Mouse (Mus musculus) MEL (cell line): ENCODE data around the gene Dlk2. TPM values are rescaled to one million over a fixed set of nuclear protein-coding genes. Genes with fewer than 3 reads are reported as not detected.

Source experiments
- DNase-seq: peaks from one replicate; pipeline ENCODE4 v3.0.0; 2011; ENCODE audit warnings: low read depth, low spot score
- H3K27ac ChIP-seq: 2 replicates; pipeline ENCODE4 v1.5.1; 2012; ENCODE audit warnings: low read depth, mild to moderate bottlenecking, control low read depth, low read length, moderate library complexity; ENCODE audit not compliant: control insufficient read depth
- H3K27me3 ChIP-seq, 2 experiments: fragments of 150-350 bp in 1 of 2; sonication (generic) in 1 of 2; 2 replicates each; pipeline ENCODE4 v1.6.1; 2012; ENCODE audit warnings: low read length in 2 of 2, mild to moderate bottlenecking in 2 of 2, improper control_type of control experiment in 1 of 2, moderate library complexity in 1 of 2; ENCODE audit not compliant: insufficient read depth in 2 of 2, control insufficient read depth in 1 of 2
- H3K36me3 ChIP-seq, 2 experiments: 2 replicates each; pipeline ENCODE4 v1.6.1; 2012 to 2014; ENCODE audit warnings: low read length in 2 of 2, improper control_type of control experiment in 1 of 2, inconsistent platforms in 1 of 2, mild to moderate bottlenecking in 1 of 2; ENCODE audit not compliant: insufficient read depth in 2 of 2, control insufficient read depth in 1 of 2
- H3K4me1 ChIP-seq, 2 experiments: fragments of 150-350 bp in 1 of 2; sonication (generic) in 1 of 2; 2 replicates each; pipeline ENCODE4 v1.6.1; 2012; ENCODE audit warnings: low read length in 2 of 2, improper control_type of control experiment in 1 of 2, mild to moderate bottlenecking in 1 of 2; ENCODE audit not compliant: insufficient read depth in 2 of 2, control insufficient read depth in 1 of 2
- H3K4me3 ChIP-seq, 2 experiments: fragments of 150-350 bp in 1 of 2; sonication (generic) in 1 of 2; 2 replicates each; pipeline ENCODE4 v1.5.1; 2012; ENCODE audit warnings: low read depth in 2 of 2, low read length in 2 of 2, mild to moderate bottlenecking in 2 of 2, moderate library complexity in 2 of 2, control low read depth in 1 of 2, improper control_type of control experiment in 1 of 2; ENCODE audit not compliant: control insufficient read depth in 1 of 2, insufficient read depth in 1 of 2
- H3K79me2 ChIP-seq: 2 replicates; pipeline ENCODE4 v1.6.1; 2012; ENCODE audit warnings: mild to moderate bottlenecking, low read length, moderate library complexity; ENCODE audit not compliant: control insufficient read depth, poor library complexity, insufficient read depth
- H3K9ac ChIP-seq: 2 replicates; pipeline ENCODE4 v1.6.1; 2012; ENCODE audit warnings: low read depth, mild to moderate bottlenecking, control low read depth, low read length, moderate library complexity; ENCODE audit not compliant: control insufficient read depth, poor library complexity, severe bottlenecking
- H3K9me3 ChIP-seq: fragments of 150-350 bp; sonication (generic); replicated peaks from 2 replicates; pipeline ENCODE4 v1.6.1; 2012; ENCODE audit warnings: mild to moderate bottlenecking, low read length, improper control_type of control experiment, moderate library complexity; ENCODE audit not compliant: insufficient read depth
- BHLHE40 ChIP-seq: IDR thresholded peaks from 2 replicates; pipeline ENCODE4 v1.6.1; 2012; ENCODE audit warnings: low read depth, mild to moderate bottlenecking, inconsistent platforms, low read length, improper control_type of control experiment, borderline replicate concordance
- CHD1 ChIP-seq: IDR thresholded peaks from 2 replicates; pipeline ENCODE4 v1.6.1; 2012; ENCODE audit warnings: low read depth, mild to moderate bottlenecking, inconsistent platforms, low read length, improper control_type of control experiment
- CHD2 ChIP-seq: IDR thresholded peaks from 2 replicates; pipeline ENCODE4 v1.6.1; 2011; ENCODE audit warnings: low read length, improper control_type of control experiment
- CTCF ChIP-seq, 3 experiments: IDR thresholded peaks in 2 of 3; conservative IDR thresholded peaks in 1 of 3; 2 replicates each; pipeline ENCODE4 v1.5.1; 2011 to 2012; ENCODE audit warnings: low read length in 3 of 3, low read depth in 2 of 3, mild to moderate bottlenecking in 2 of 3, improper control_type of control experiment in 1 of 3, inconsistent platforms in 1 of 3, mixed read lengths in 1 of 3, moderate library complexity in 1 of 3; ENCODE audit not compliant: control insufficient read depth in 1 of 3, insufficient read depth in 1 of 3, poor library complexity in 1 of 3, severe bottlenecking in 1 of 3
- ELF1 ChIP-seq: IDR thresholded peaks from 2 replicates; pipeline ENCODE4 v1.6.1; 2014; ENCODE audit warnings: low read depth, mild to moderate bottlenecking, inconsistent platforms, low read length, improper control_type of control experiment, moderate library complexity
- ETS1 ChIP-seq: IDR thresholded peaks from 2 replicates; pipeline ENCODE4 v1.6.1; 2012; ENCODE audit warnings: low read depth, mild to moderate bottlenecking, inconsistent platforms, low read length, improper control_type of control experiment, moderate library complexity
- GATA1 ChIP-seq: IDR thresholded peaks from 2 replicates; pipeline ENCODE4 v1.6.1; 2011; ENCODE audit warnings: low read depth, low read length, improper control_type of control experiment
- HCFC1 ChIP-seq: IDR thresholded peaks from 2 replicates; pipeline ENCODE4 v1.6.1; 2012; ENCODE audit warnings: low read depth, mild to moderate bottlenecking, inconsistent platforms, low read length, improper control_type of control experiment, moderate library complexity
- MAX ChIP-seq: IDR thresholded peaks from 2 replicates; pipeline ENCODE4 v1.6.1; 2011; ENCODE audit warnings: low read length, improper control_type of control experiment
- MAZ ChIP-seq: IDR thresholded peaks from 2 replicates; pipeline ENCODE4 v1.6.1; 2012; ENCODE audit warnings: low read depth, mild to moderate bottlenecking, inconsistent platforms, low read length, improper control_type of control experiment
- MXI1 ChIP-seq: IDR thresholded peaks from 2 replicates; pipeline ENCODE4 v1.6.1; 2011; ENCODE audit warnings: mild to moderate bottlenecking, low read depth, low read length, improper control_type of control experiment
- MYC ChIP-seq: IDR thresholded peaks from 2 replicates; pipeline ENCODE4 v1.6.1; 2011; ENCODE audit warnings: low read depth, mild to moderate bottlenecking, low read length, improper control_type of control experiment, moderate library complexity
- NELFE ChIP-seq: IDR thresholded peaks from 2 replicates; pipeline ENCODE4 v1.6.1; 2011; ENCODE audit warnings: low read depth, low read length, improper control_type of control experiment
- POLR2A ChIP-seq, 2 experiments: IDR thresholded peaks; 2 replicates each; pipeline ENCODE4 v1.6.1; 2011 to 2012; ENCODE audit warnings: low read length in 2 of 2, mild to moderate bottlenecking in 2 of 2, control low read depth in 1 of 2, improper control_type of control experiment in 1 of 2, low read depth in 1 of 2, moderate library complexity in 1 of 2; ENCODE audit not compliant: control insufficient read depth in 1 of 2, insufficient read depth in 1 of 2, poor library complexity in 1 of 2
- RAD21 ChIP-seq: IDR thresholded peaks from 2 replicates; pipeline ENCODE4 v1.6.1; 2011; ENCODE audit warnings: mild to moderate bottlenecking, low read depth, low read length, improper control_type of control experiment
- SIN3A ChIP-seq: IDR thresholded peaks from 2 replicates; pipeline ENCODE4 v1.6.1; 2012; ENCODE audit warnings: low read length, improper control_type of control experiment, inconsistent platforms
- SMC3 ChIP-seq: IDR thresholded peaks from 2 replicates; pipeline ENCODE4 v1.6.1; 2011; ENCODE audit warnings: low read depth, low read length, improper control_type of control experiment
- TCF12 ChIP-seq: IDR thresholded peaks from 2 replicates; pipeline ENCODE4 v1.6.1; 2014; ENCODE audit warnings: low read depth, mild to moderate bottlenecking, inconsistent platforms, low read length, improper control_type of control experiment, moderate library complexity
- USF1 ChIP-seq: IDR thresholded peaks from 2 replicates; pipeline ENCODE4 v1.6.1; 2014; ENCODE audit warnings: low read depth, mild to moderate bottlenecking, inconsistent platforms, low read length, improper control_type of control experiment, moderate library complexity
- USF2 ChIP-seq, 2 experiments: IDR thresholded peaks; 2 replicates each; pipeline ENCODE4 v1.6.1; 2011 to 2012; ENCODE audit warnings: improper control_type of control experiment in 2 of 2, low read length in 2 of 2, borderline replicate concordance in 1 of 2, inconsistent platforms in 1 of 2, low read depth in 1 of 2, mild to moderate bottlenecking in 1 of 2; ENCODE audit not compliant: insufficient read depth in 1 of 2
- ZC3H11A ChIP-seq: IDR thresholded peaks from 2 replicates; pipeline ENCODE4 v1.6.1; 2012; ENCODE audit warnings: low read depth, mild to moderate bottlenecking, inconsistent platforms, low read length, improper control_type of control experiment
- polyA plus RNA-seq, 2 experiments: library from polyadenylated mRNA; stranded (reverse) in 1 of 2; unstranded in 1 of 2; fragments of >175 nt in 1 of 2; fragments of >200 nt in 1 of 2; gene quantifications; 2 replicates each; pipeline versions ENCODE4 v1.2.1 to v1.2.4; 2012; ENCODE audit warnings: low replicate concordance in 2 of 2, low read depth in 1 of 2; ENCODE audit not compliant: insufficient read length in 2 of 2, insufficient read depth in 1 of 2, missing spikeins in 1 of 2
- total RNA-seq: library from RNA; depleted of rRNA; stranded (reverse); fragments of 300-350 nt; gene quantifications from 2 replicates; pipeline ENCODE4 v1.2.3, GENCODE M21; 2012

The Dlk2 gene
- total and polyA plus RNA-seq, 3 experiments = 0.07 TPM; not detected in 2

GRCm38 (mm10) chr17:46328723-46329122 is 31.5 kb downstream of the Dlk2 start:
- H3K9ac ChIP-seq = peak overlapping the region; percentile 77
- DNase-seq = peak; percentile 55

GRCm38 (mm10) chr17:46336475-46336874 is 39.3 kb downstream of the Dlk2 start:
- no peak overlapping the region for H3K27ac ChIP-seq
- H3K79me2 ChIP-seq = no peaks in the 10 kb centered on the region
- H3K4me1 ChIP-seq = peaks cover 2 to 13% of the 10 kb centered on the region in 2 experiments; a peak in 3 of 4 replicates
- TF ChIP-seq CHD1 (no peak), CHD2 (no peak), ZC3H11A (peak; percentile 57; the same call in 1 of the 2 replicates), SMC3 (peak; percentile 64), RAD21 (peak; percentile 43), USF2 (IDR thresholded peaks at IDR 0.05; ENCODE audit: borderline replicate concordance in 1 of 2, insufficient read depth in 1 of 2, low read depth in 1 of 2, low read length in 2 of 2) (no peak), CTCF (IDR thresholded peaks at IDR 0.05 in 2 of 3, conservative IDR thresholded peaks at IDR 0.05 in 1 of 3; ENCODE audit: control insufficient read depth in 1 of 3, insufficient read depth in 1 of 3, low read depth in 2 of 3, low read length in 3 of 3, poor library complexity in 1 of 3, severe bottlenecking in 1 of 3) (peak; percentile 54 to 79 (median 63))
- TF ChIP-seq, all 39 proteins: peak for 4
- Histone ChIP-seq H3K36me3 (peaks cover 0 to 10% of the 10 kb centered on the region in 2 experiments; a peak in 2 of 4 replicates), H3K9me3 (no peaks in the 10 kb centered on the region), H3K4me3 (no peak overlapping the region), H3K27me3 (no peaks in the 10 kb centered on the region), H3K9ac (no peak overlapping the region)
- peak; percentile 69 for DNase-seq

More at GRCm38 (mm10) chr17:46328723-46329122, 31.5 kb downstream of the Dlk2 start:
- Histone ChIP-seq H3K27ac (peak overlapping the region; percentile 94), H3K27me3 (no peaks in the 10 kb centered on the region), H3K4me1 (peaks cover 4 to 21% of the 10 kb centered on the region in 2 experiments; a peak in 3 of 4 replicates), H3K9me3 (no peaks in the 10 kb centered on the region), H3K4me3 (peak overlapping the region; percentile 39 to 54), H3K36me3 (peaks cover 0 to 18% of the 10 kb centered on the region in 2 experiments; a peak in 2 of 4 replicates), H3K79me2 (no peaks in the 10 kb centered on the region; the same call in 1 of the 2 replicates)
- TF ChIP-seq BHLHE40 (0 out of 2 replicates have a peak, but pooled peaks have one; percentile 41), MAZ (0 out of 2 replicates have a peak, but pooled peaks have one; percentile 10), NELFE (no peak), HCFC1 (no peak), USF1 (peak; percentile 80)

- Histone ChIP-seq H3K27ac (peak overlapping the region; percentile 31; the same call in 1 of the 2 replicates), H3K27me3 (no peaks in the 10 kb centered on the region), H3K9ac (peak overlapping the region; percentile 35), H3K36me3 (peaks cover 0 to 5% of the 10 kb centered on the region in 2 experiments; a peak in 2 of 4 replicates), H3K9me3 (no peaks in the 10 kb centered on the region), H3K4me1 (peaks cover 0 to 3% of the 10 kb centered on the region in 2 experiments; a peak in 2 of 4 replicates), H3K4me3 (peak overlapping the region in 1 of 2 experiments; percentile 1; a peak in 1 of 4 replicates), H3K79me2 (no peaks in the 10 kb centered on the region)
- TF ChIP-seq USF1 (peak; percentile 87), MYC (peak; percentile 42; the same call in 1 of the 2 replicates), HCFC1 (peak; percentile 56; the same call in 1 of the 2 replicates), MXI1 (peak; percentile 67; the same call in 1 of the 2 replicates), ELF1 (0 out of 2 replicates have a peak, but pooled peaks have one; percentile 20), GATA1 (no peak), POLR2A (IDR thresholded peaks at IDR 0.05; ENCODE audit: control insufficient read depth in 1 of 2, insufficient read depth in 1 of 2, low read depth in 1 of 2, low read length in 2 of 2, poor library complexity in 1 of 2) (peak in 1 of 2 experiments; percentile 25; a peak in 1 of 4 replicates), MAX (peak; percentile 38; the same call in 1 of the 2 replicates), SIN3A (peak; percentile 85), SMC3 (no peak), USF2 (IDR thresholded peaks at IDR 0.05; ENCODE audit: borderline replicate concordance in 1 of 2, insufficient read depth in 1 of 2, low read depth in 1 of 2, low read length in 2 of 2) (peak in 1 of 2 experiments; percentile 32; a peak in 1 of 4 replicates), ETS1 (peak; percentile 61), TCF12 (no peak)
- peak; percentile 85 for DNase-seq
Observed at GRCm38 (mm10) chr17:46341208-46341607, 44.0 kb downstream of the Dlk2 start.
